Mouse (Mus musculus): ENCODE results near the gene 1700019N19Rik.

DNA sequence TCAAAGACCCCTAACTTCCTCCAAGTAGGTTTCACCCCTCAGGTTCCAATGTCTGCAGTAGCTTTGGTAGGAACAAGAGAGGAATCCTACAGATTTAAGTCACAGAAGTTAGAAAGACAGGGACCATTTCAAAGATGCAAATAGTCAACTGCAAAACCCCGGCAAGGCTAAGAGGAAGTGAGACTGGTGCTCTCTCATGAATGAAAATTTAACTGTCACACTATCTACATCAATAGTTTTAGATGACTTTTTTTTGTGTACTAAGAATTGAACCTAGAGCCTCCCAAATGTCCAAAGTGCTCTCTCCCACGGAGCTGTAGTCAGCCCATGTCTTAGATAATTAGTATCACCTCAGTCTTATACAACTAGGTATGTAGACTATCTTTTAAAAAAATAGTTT is 38.7 kb upstream of the 1700019N19Rik start:
- TF ChIP-seq CTCF (IDR thresholded peaks at IDR 0.05; ENCODE audit: control insufficient read depth, insufficient read depth, insufficient read length): no peak
- TF ChIP-seq MYOD1 (IDR thresholded peaks at IDR 0.05; ENCODE audit: control insufficient read depth, insufficient read length, low read depth): no peak
- no peak for TF ChIP-seq USF1 (IDR thresholded peaks at IDR 0.05; ENCODE audit: low read depth)
